Mouse (Mus musculus): Measurements from ENCODE around the gene Ralgds. TPM values are rescaled to one million over a fixed set of nuclear protein-coding genes. Genes with fewer than 3 reads are reported as not detected.

Gene Ralgds
- polyA plus RNA-seq, 1 experiment: 110 TPM

DNA sequence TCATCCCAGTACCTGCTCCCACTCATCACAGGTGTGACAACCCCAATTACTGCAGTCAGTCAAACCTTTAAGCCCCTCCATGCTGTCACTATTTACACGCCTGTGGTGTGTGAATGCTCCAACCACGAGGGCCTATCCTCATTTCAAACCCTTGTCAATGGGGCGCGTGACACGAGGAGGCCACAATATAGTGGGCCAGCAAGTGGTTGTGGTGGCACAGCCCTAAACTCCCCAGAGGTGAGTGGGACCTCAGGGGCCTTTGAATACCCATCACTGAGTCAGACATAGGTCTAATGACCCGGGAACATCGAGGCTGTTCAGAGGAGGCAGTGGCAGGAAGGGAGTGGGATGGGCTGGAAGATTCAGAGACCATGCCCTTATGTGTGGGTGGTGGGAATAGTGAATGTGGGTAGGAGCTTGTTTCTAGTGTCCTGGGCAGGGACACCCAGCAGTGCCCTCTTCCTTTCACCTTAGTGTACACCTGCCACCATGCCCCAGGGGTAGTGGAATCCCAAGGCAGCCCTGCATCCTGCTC, 21.0 kb downstream of the Ralgds start:
- Histone ChIP-seq H3K27me3 (ENCODE audit: control insufficient read depth, insufficient read depth, low read length) (no peaks in the 10 kb centered on the region), H3K27ac (ENCODE audit: insufficient read depth, low read depth, low read length) (peak overlapping the region; percentile 60; the same call in 1 of the 2 replicates), H3K4me1 (ENCODE audit: control insufficient read depth, insufficient read depth, insufficient read length, low read length) (peaks cover 53% of the 10 kb centered on the region), H3K36me3 (ENCODE audit: control insufficient read depth, insufficient read depth, low read length) (no peaks in the 10 kb centered on the region), H3K4me3 (ENCODE audit: low read depth, low read length) (peak overlapping the region; percentile 78)
- no peak for TF ChIP-seq CTCF (IDR thresholded peaks at IDR 0.05; ENCODE audit: extremely low read depth, insufficient read length, insufficient replicate concordance, low read depth, low read length)
- TF ChIP-seq POLR2A (IDR thresholded peaks at IDR 0.05; ENCODE audit: low read depth, low read length): no peak
- 75% methylated on average over 7 of the region's 7 CpGs for WGBS

DNA sequence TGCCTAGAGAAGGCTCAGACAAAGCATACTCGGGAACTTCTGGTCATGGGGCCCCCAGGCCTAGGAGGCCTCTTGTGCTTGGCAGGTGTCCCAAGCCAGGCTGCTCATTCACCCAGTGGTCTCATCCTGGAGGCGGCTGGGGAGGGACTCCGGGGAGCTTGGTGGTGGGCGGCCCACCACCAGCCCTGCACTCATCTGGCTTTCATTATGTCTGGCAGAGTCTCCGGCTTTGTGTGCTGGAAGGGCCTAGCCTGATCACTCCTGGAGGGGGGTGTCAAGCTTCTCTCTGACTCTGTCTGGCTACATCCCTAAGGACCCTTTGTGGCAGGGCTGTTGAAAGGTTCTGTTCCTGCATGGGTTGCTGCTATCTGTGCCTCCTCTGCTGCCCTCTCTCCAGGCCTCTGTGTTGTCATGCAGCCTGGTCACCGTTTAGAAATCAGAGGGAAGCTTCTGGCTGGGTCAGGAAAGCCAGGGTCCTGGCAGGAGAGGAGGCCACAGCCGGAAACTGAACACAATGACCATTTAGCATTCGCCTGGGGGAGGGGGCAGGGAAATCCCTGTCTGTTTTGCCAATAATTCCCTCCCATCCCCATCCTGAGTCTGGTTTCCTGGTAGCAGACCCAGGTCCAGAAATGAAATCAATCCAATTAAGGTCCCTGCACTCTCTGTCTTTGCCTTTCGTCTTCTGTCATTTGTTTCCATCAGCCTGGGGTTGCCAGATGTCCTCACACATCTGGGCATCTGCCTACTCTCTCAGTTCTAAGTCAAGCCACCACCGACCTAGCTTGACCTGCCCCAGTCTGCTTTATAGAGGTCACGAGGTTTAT, 21.7 kb downstream of the Ralgds start:
- Histone ChIP-seq H3K4me3 (ENCODE audit: low read depth, low read length) (peak overlapping the region; percentile 78), H3K27me3 (ENCODE audit: control insufficient read depth, insufficient read depth, low read length) (no peaks in the 10 kb centered on the region), H3K4me1 (ENCODE audit: control insufficient read depth, insufficient read depth, insufficient read length, low read length) (peaks cover 60% of the 10 kb centered on the region), H3K27ac (ENCODE audit: insufficient read depth, low read depth, low read length) (peak overlapping the region; percentile 60), H3K36me3 (ENCODE audit: control insufficient read depth, insufficient read depth, low read length) (no peaks in the 10 kb centered on the region)
- no peak for TF ChIP-seq CTCF (IDR thresholded peaks at IDR 0.05; ENCODE audit: extremely low read depth, insufficient read length, insufficient replicate concordance, low read depth, low read length)
- TF ChIP-seq POLR2A (IDR thresholded peaks at IDR 0.05; ENCODE audit: low read depth, low read length): no peak
- WGBS: 72% methylated on average over 11 of the region's 11 CpGs

DNA sequence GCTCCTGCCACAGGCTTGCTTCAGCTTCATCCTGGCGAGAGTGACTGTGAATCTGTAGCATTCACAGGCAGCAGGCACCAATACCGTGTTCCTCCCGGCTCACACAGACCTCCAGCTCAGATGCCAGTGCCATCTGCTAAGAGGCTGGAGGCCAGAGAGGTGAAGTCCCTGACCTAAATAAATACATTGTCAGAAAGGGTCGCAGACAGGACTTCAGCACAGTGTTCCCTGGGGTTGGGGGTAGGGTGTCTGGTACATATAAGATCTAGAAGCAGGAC, 22.3 kb downstream of the Ralgds start:
- no peaks in the 10 kb centered on the region for H3K36me3 ChIP-seq (ENCODE audit: control insufficient read depth, insufficient read depth, low read length)
- WGBS: 74% methylated on average over 4 of the region's 4 CpGs
- H3K27me3 ChIP-seq (ENCODE audit: control insufficient read depth, insufficient read depth, low read length): no peaks in the 10 kb centered on the region
- peak overlapping the region; percentile 60 for H3K27ac ChIP-seq (ENCODE audit: insufficient read depth, low read depth, low read length)
- H3K4me3 ChIP-seq (ENCODE audit: low read depth, low read length): no peak overlapping the region
- TF ChIP-seq POLR2A (IDR thresholded peaks at IDR 0.05; ENCODE audit: low read depth, low read length) (no peak), CTCF (IDR thresholded peaks at IDR 0.05; ENCODE audit: extremely low read depth, insufficient read length, insufficient replicate concordance, low read depth, low read length) (no peak)
- H3K4me1 ChIP-seq (ENCODE audit: control insufficient read depth, insufficient read depth, insufficient read length, low read length): peaks cover 65% of the 10 kb centered on the region

DNA sequence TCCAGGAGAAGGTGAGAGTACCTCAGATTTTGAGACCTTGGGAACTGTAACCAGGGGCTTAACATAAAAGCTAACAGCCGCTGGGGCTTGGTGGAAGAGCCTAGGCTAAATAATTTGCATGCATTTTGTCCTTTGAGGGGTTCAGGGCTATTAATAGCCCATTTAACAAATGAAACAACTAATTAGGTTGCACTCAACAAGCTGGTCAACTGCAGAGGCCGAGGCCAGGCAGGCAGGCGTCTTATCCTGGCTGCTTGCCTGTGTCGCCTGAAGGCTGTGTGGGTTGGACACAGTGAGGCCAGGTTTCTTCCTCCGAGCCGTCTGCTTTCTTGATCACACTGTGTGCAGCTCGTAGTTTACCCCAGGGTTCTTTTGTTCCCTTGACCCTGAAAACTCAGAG, 22.7 kb downstream of the Ralgds start:
- H3K27ac ChIP-seq (ENCODE audit: insufficient read depth, low read depth, low read length): peak overlapping the region; percentile 60
- peaks cover 70% of the 10 kb centered on the region for H3K4me1 ChIP-seq (ENCODE audit: control insufficient read depth, insufficient read depth, insufficient read length, low read length)
- H3K27me3 ChIP-seq (ENCODE audit: control insufficient read depth, insufficient read depth, low read length): no peaks in the 10 kb centered on the region
- H3K4me3 ChIP-seq (ENCODE audit: low read depth, low read length): no peak overlapping the region
- no peak for TF ChIP-seq POLR2A (IDR thresholded peaks at IDR 0.05; ENCODE audit: low read depth, low read length)
- no peak for TF ChIP-seq CTCF (IDR thresholded peaks at IDR 0.05; ENCODE audit: extremely low read depth, insufficient read length, insufficient replicate concordance, low read depth, low read length)
- H3K36me3 ChIP-seq (ENCODE audit: control insufficient read depth, insufficient read depth, low read length): 0 out of 2 replicates have a peak, but pooled peaks cover 1% of the 10 kb centered on the region
- WGBS: 58% methylated on average over 7 of the region's 7 CpGs

DNA sequence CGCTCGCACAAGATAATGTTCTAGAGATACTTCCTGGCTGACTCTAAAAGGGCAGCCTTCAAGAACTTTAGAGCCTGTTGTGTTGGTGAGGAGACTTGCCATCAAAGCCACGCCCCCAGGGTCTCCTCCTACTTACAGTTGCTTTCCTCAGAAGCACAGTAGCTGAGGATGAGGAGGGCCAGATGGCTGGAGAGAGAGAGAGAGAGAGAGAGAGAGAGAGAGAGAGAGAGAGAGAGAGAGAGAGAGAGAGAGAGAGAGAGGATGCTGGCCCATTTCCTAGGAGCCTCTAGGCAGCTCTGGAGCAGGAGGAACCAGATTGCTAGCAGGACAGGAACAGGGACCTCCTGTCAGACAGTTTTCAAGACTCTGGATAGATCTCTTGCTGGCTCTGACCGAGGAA, 23.2 kb downstream of the Ralgds start:
- 60% methylated on average over 4 of the region's 4 CpGs for WGBS
- no peaks in the 10 kb centered on the region for H3K27me3 ChIP-seq (ENCODE audit: control insufficient read depth, insufficient read depth, low read length)
- peaks cover 72% of the 10 kb centered on the region for H3K4me1 ChIP-seq (ENCODE audit: control insufficient read depth, insufficient read depth, insufficient read length, low read length)
- TF ChIP-seq CTCF (IDR thresholded peaks at IDR 0.05; ENCODE audit: extremely low read depth, insufficient read length, insufficient replicate concordance, low read depth, low read length): no peak
- no peak for TF ChIP-seq POLR2A (IDR thresholded peaks at IDR 0.05; ENCODE audit: low read depth, low read length)
- peak overlapping the region; percentile 87 for H3K27ac ChIP-seq (ENCODE audit: insufficient read depth, low read depth, low read length)
- 0 out of 2 replicates have a peak, but pooled peaks cover 4% of the 10 kb centered on the region for H3K36me3 ChIP-seq (ENCODE audit: control insufficient read depth, insufficient read depth, low read length)
- no peak overlapping the region for H3K4me3 ChIP-seq (ENCODE audit: low read depth, low read length)

DNA sequence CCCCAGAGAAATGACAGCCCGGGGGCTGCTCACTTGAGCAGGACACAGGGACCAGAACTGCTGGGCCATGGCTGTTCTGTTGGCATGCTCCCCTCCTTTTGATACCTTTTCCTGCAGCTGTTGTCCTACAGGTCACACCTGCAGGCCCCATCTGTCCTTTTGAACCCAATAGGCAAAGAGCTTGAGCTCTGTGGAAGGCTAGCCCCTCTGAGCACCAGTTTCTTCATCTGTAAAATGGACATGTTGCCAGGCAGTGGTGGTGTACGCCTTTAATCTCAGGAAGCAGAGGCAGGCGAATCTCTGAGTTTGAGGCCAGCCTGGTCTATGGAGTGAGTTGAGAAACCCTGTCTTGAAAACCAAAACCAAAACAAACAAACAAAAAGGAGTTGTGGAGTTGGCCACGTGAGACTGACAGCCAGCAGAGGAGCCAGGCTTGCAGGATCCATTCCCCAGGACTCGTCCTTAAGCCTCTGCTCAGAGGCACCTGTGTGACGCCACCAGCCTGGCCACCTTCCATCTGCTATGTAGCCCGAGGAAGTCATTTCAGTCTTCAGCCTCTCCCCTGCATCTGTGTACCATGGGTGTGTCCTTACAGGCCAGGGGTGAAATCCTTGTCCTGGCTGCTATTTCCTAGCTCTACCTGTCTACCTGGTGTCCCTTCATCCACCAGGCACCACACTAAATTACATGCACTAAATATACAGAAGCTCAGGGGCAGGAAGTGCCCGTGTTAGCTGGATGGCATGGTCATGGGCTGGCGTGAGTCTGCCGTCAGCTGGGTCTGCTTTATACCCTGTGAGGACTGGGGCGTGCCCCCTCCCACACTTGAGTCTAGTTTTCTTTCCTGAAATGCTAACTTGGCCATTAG, 24.1 kb downstream of the Ralgds start:
- Histone ChIP-seq H3K4me1 (ENCODE audit: control insufficient read depth, insufficient read depth, insufficient read length, low read length) (peaks cover 78% of the 10 kb centered on the region), H3K36me3 (ENCODE audit: control insufficient read depth, insufficient read depth, low read length) (peaks cover 5% of the 10 kb centered on the region; the same call in 1 of the 2 replicates), H3K27me3 (ENCODE audit: control insufficient read depth, insufficient read depth, low read length) (no peaks in the 10 kb centered on the region), H3K27ac (ENCODE audit: insufficient read depth, low read depth, low read length) (peak overlapping the region; percentile 87), H3K4me3 (ENCODE audit: low read depth, low read length) (no peak overlapping the region)
- TF ChIP-seq POLR2A (IDR thresholded peaks at IDR 0.05; ENCODE audit: low read depth, low read length): no peak
- no peak for TF ChIP-seq CTCF (IDR thresholded peaks at IDR 0.05; ENCODE audit: extremely low read depth, insufficient read length, insufficient replicate concordance, low read depth, low read length)
- WGBS: 39% methylated on average over 11 of the region's 11 CpGs

DNA sequence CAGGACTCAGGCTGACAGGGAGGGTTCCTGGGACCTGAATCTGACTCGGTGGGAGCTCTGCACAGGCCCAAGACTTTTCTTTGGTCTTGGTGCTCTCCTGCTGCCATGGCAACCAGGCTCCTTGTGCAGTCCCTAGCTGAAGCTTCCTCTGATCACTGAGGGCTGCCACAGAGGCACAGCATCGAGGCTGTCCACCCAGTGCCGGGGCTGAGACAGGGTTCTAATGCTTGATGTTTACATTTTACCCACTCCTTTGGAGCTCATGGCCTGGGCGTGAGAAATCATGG, 24.7 kb downstream of the Ralgds start:
- Histone ChIP-seq H3K27ac (ENCODE audit: insufficient read depth, low read depth, low read length) (peak overlapping the region; percentile 87), H3K36me3 (ENCODE audit: control insufficient read depth, insufficient read depth, low read length) (peaks cover 11% of the 10 kb centered on the region), H3K4me3 (ENCODE audit: low read depth, low read length) (no peak overlapping the region), H3K4me1 (ENCODE audit: control insufficient read depth, insufficient read depth, insufficient read length, low read length) (peaks cover 74% of the 10 kb centered on the region), H3K27me3 (ENCODE audit: control insufficient read depth, insufficient read depth, low read length) (no peaks in the 10 kb centered on the region)
- 49% methylated on average over 4 of the region's 4 CpGs for WGBS
- no peak for TF ChIP-seq CTCF (IDR thresholded peaks at IDR 0.05; ENCODE audit: extremely low read depth, insufficient read length, insufficient replicate concordance, low read depth, low read length)
